Mouse (Mus musculus): ENCODE results near the gene Bzw2. TPM values are rescaled to one million over a fixed set of nuclear protein-coding genes. Genes with fewer than 3 reads are reported as not detected.
A peak's percentile ranks its signal among the peaks of the same experiment; 100 is the strongest.

Bzw2 gene
- polyA plus RNA-seq, 1 experiment from 2014 or later, result 180 TPM

GRCm38 (mm10) chr12:36165299-36165698, 7.4 kb upstream of the Bzw2 start:
- 50% methylated on average over 1 of the region's 1 CpGs for WGBS
- no peak overlapping the region for H3K4me3 ChIP-seq (ENCODE audit: low read length)

GRCm38 (mm10) chr12:36164126-36164791, 6.4 kb upstream of the Bzw2 start:
- no peak overlapping the region for H3K4me2 ChIP-seq (ENCODE audit: low read depth, low read length)
- no peak overlapping the region for H3K4me3 ChIP-seq (ENCODE audit: low read length)
- no peak for ATAC-seq
- H3K9me3 ChIP-seq (ENCODE audit: control insufficient read depth, low read length), result no peaks in the 10 kb centered on the region
- no peak overlapping the region for H3K27ac ChIP-seq (ENCODE audit: low read length)
- H3K36me3 ChIP-seq (ENCODE audit: control insufficient read depth, insufficient read depth, low read length), result no peaks in the 10 kb centered on the region
- 71% methylated on average over 7 of the region's 7 CpGs for WGBS
- H3K27me3 ChIP-seq (replicated peaks; ENCODE audit: control insufficient read depth, insufficient read depth, low read length), result no peaks in the 10 kb centered on the region
- H3K9ac ChIP-seq (ENCODE audit: low read depth, low read length), result no peak overlapping the region
- 0 out of 2 replicates have a peak, but pooled peaks cover 6% of the 10 kb centered on the region for H3K4me1 ChIP-seq (ENCODE audit: control insufficient read depth, insufficient read depth, low read length)

More at GRCm38 (mm10) chr12:36165299-36165698, 7.4 kb upstream of the Bzw2 start:
- Histone ChIP-seq H3K4me2 (ENCODE audit: low read depth, low read length) (no peak overlapping the region), H3K9ac (ENCODE audit: low read depth, low read length) (no peak overlapping the region), H3K9me3 (ENCODE audit: control insufficient read depth, low read length) (no peaks in the 10 kb centered on the region), H3K36me3 (ENCODE audit: control insufficient read depth, insufficient read depth, low read length) (0 out of 2 replicates have a peak, but pooled peaks cover 2% of the 10 kb centered on the region), H3K27ac (ENCODE audit: low read length) (no peak overlapping the region), H3K4me1 (ENCODE audit: control insufficient read depth, insufficient read depth, low read length) (0 out of 2 replicates have a peak, but pooled peaks cover 6% of the 10 kb centered on the region), H3K27me3 (replicated peaks; ENCODE audit: control insufficient read depth, insufficient read depth, low read length) (no peaks in the 10 kb centered on the region)
- ATAC-seq, result peak; percentile 84

- Histone ChIP-seq H3K4me3 (ENCODE audit: low read length) (peak overlapping the region; percentile 90), H3K4me1 (ENCODE audit: control insufficient read depth, insufficient read depth, low read length) (peaks cover 20% of the 10 kb centered on the region), H3K9ac (ENCODE audit: low read depth, low read length) (peak overlapping the region; percentile 78), H3K27me3 (replicated peaks; ENCODE audit: control insufficient read depth, insufficient read depth, low read length) (no peaks in the 10 kb centered on the region), H3K4me2 (ENCODE audit: low read depth, low read length) (peak overlapping the region; percentile 82), H3K36me3 (ENCODE audit: control insufficient read depth, insufficient read depth, low read length) (no peaks in the 10 kb centered on the region), H3K9me3 (ENCODE audit: control insufficient read depth, low read length) (no peaks in the 10 kb centered on the region), H3K27ac (ENCODE audit: low read length) (peak overlapping the region; percentile 96)
- WGBS, result 0% methylated on average over 14 of the region's 14 CpGs
- ATAC-seq, result peak; percentile 65
Observed at GRCm38 (mm10) chr12:36157304-36157637, 609 bp downstream of the Bzw2 start.

GRCm38 (mm10) chr12:36156637-36157303, 1.1 kb downstream of the Bzw2 start, which contains the start of gene Ankmy2:
TSS of gene Ankmy2 (plus strand) at chr12:36157114.
- Histone ChIP-seq H3K27ac (ENCODE audit: low read length) (peak within 1 kb of the TSS; percentile 96), H3K27me3 (replicated peaks; ENCODE audit: control insufficient read depth, insufficient read depth, low read length) (no peaks in the 10 kb centered on the region), H3K4me1 (ENCODE audit: control insufficient read depth, insufficient read depth, low read length) (peaks cover 20% of the 10 kb centered on the region), H3K36me3 (ENCODE audit: control insufficient read depth, insufficient read depth, low read length) (no peaks in the 10 kb centered on the region), H3K9ac (ENCODE audit: low read depth, low read length) (peak within 1 kb of the TSS; percentile 78), H3K4me3 (ENCODE audit: low read length) (peak within 1 kb of the TSS; percentile 90), H3K4me2 (ENCODE audit: low read depth, low read length) (peak within 1 kb of the TSS; percentile 82), H3K9me3 (ENCODE audit: control insufficient read depth, low read length) (no peaks in the 10 kb centered on the region)
- WGBS, result under 1% methylated on average over 42 of the region's 42 CpGs
- ATAC-seq, result peak; percentile 97

- peaks cover 20% of the 10 kb centered on the region for H3K4me1 ChIP-seq (ENCODE audit: control insufficient read depth, insufficient read depth, low read length)
- H3K27ac ChIP-seq (ENCODE audit: low read length), result peak overlapping the region; percentile 96
- under 1% methylated on average over 33 of the region's 33 CpGs for WGBS
- H3K4me3 ChIP-seq (ENCODE audit: low read length), result peak overlapping the region; percentile 90
- peak overlapping the region; percentile 82 for H3K4me2 ChIP-seq (ENCODE audit: low read depth, low read length)
- peak; percentile 54 for ATAC-seq
- H3K27me3 ChIP-seq (replicated peaks; ENCODE audit: control insufficient read depth, insufficient read depth, low read length), result no peaks in the 10 kb centered on the region
- H3K9ac ChIP-seq (ENCODE audit: low read depth, low read length), result peak overlapping the region; percentile 78
- no peaks in the 10 kb centered on the region for H3K9me3 ChIP-seq (ENCODE audit: control insufficient read depth, low read length)
- H3K36me3 ChIP-seq (ENCODE audit: control insufficient read depth, insufficient read depth, low read length), result no peaks in the 10 kb centered on the region
Observed at GRCm38 (mm10) chr12:36156101-36156636, 1.7 kb downstream of the Bzw2 start.

- Histone ChIP-seq H3K36me3 (ENCODE audit: control insufficient read depth, insufficient read depth, low read length) (no peaks in the 10 kb centered on the region), H3K9me3 (ENCODE audit: control insufficient read depth, low read length) (no peaks in the 10 kb centered on the region), H3K4me3 (ENCODE audit: low read length) (peak overlapping the region; percentile 90), H3K27me3 (replicated peaks; ENCODE audit: control insufficient read depth, insufficient read depth, low read length) (no peaks in the 10 kb centered on the region), H3K4me1 (ENCODE audit: control insufficient read depth, insufficient read depth, low read length) (peaks cover 20% of the 10 kb centered on the region), H3K4me2 (ENCODE audit: low read depth, low read length) (peak overlapping the region; percentile 82), H3K27ac (ENCODE audit: low read length) (no peak overlapping the region), H3K9ac (ENCODE audit: low read depth, low read length) (peak overlapping the region; percentile 78)
- 10% methylated on average over 8 of the region's 8 CpGs for WGBS
- ATAC-seq, result no peak
Observed at GRCm38 (mm10) chr12:36155141-36155641, 2.7 kb downstream of the Bzw2 start.

GRCm38 (mm10) chr12:36150737-36151136, 7.1 kb downstream of the Bzw2 start:
- Histone ChIP-seq H3K4me1 (ENCODE audit: control insufficient read depth, insufficient read depth, low read length) (peaks cover 14% of the 10 kb centered on the region; the same call in 1 of the 2 replicates), H3K4me3 (ENCODE audit: low read length) (no peak overlapping the region), H3K9ac (ENCODE audit: low read depth, low read length) (no peak overlapping the region), H3K27me3 (replicated peaks; ENCODE audit: control insufficient read depth, insufficient read depth, low read length) (no peaks in the 10 kb centered on the region), H3K36me3 (ENCODE audit: control insufficient read depth, insufficient read depth, low read length) (no peaks in the 10 kb centered on the region), H3K27ac (ENCODE audit: low read length) (no peak overlapping the region), H3K4me2 (ENCODE audit: low read depth, low read length) (no peak overlapping the region), H3K9me3 (ENCODE audit: control insufficient read depth, low read length) (no peaks in the 10 kb centered on the region)
- 80% methylated on average over 2 of the region's 2 CpGs for WGBS
- no peak for ATAC-seq

GRCm38 (mm10) chr12:36150265-36150664, 7.6 kb downstream of the Bzw2 start:
- peaks cover 13% of the 10 kb centered on the region; the same call in 1 of the 2 replicates for H3K4me1 ChIP-seq (ENCODE audit: control insufficient read depth, insufficient read depth, low read length)
- no peaks in the 10 kb centered on the region for H3K9me3 ChIP-seq (ENCODE audit: control insufficient read depth, low read length)
- H3K27me3 ChIP-seq (replicated peaks; ENCODE audit: control insufficient read depth, insufficient read depth, low read length), result no peaks in the 10 kb centered on the region
- no peak overlapping the region for H3K27ac ChIP-seq (ENCODE audit: low read length)
- no peaks in the 10 kb centered on the region for H3K36me3 ChIP-seq (ENCODE audit: control insufficient read depth, insufficient read depth, low read length)
- no peak overlapping the region for H3K4me3 ChIP-seq (ENCODE audit: low read length)
- H3K9ac ChIP-seq (ENCODE audit: low read depth, low read length), result no peak overlapping the region
- WGBS, result 87% methylated on average over 2 of the region's 2 CpGs
- no peak for ATAC-seq
- H3K4me2 ChIP-seq (ENCODE audit: low read depth, low read length), result no peak overlapping the region

- peaks cover 3% of the 10 kb centered on the region; the same call in 1 of the 2 replicates for H3K4me1 ChIP-seq (ENCODE audit: control insufficient read depth, insufficient read depth, low read length)
- no peaks in the 10 kb centered on the region for H3K27me3 ChIP-seq (replicated peaks; ENCODE audit: control insufficient read depth, insufficient read depth, low read length)
- WGBS, result 93% methylated on average over 3 of the region's 3 CpGs
- no peak for ATAC-seq
- no peak overlapping the region for H3K27ac ChIP-seq (ENCODE audit: low read length)
- no peaks in the 10 kb centered on the region for H3K36me3 ChIP-seq (ENCODE audit: control insufficient read depth, insufficient read depth, low read length)
- H3K9me3 ChIP-seq (ENCODE audit: control insufficient read depth, low read length), result no peaks in the 10 kb centered on the region
- no peak overlapping the region for H3K9ac ChIP-seq (ENCODE audit: low read depth, low read length)
- no peak overlapping the region for H3K4me3 ChIP-seq (ENCODE audit: low read length)
- no peak overlapping the region for H3K4me2 ChIP-seq (ENCODE audit: low read depth, low read length)
Observed at GRCm38 (mm10) chr12:36146230-36147011, 11.5 kb downstream of the Bzw2 start.
